Mouse (Mus musculus) megakaryocyte-erythroid progenitor cell, adult 5-6 weeks (primary cell): ENCODE results near the gene Csdc2. TPM values are rescaled to one million over a fixed set of nuclear protein-coding genes. Genes with fewer than 3 reads are reported as not detected.
A peak's percentile ranks its signal among the peaks of the same experiment; 100 is the strongest.
"Not testable (repeated sequence)": the region's sequence is repeated elsewhere in the genome, so short reads cannot be mapped to it uniquely, and the experiment has no call there.

Experiments used
- ATAC-seq: replicated peaks from 2 replicates; pipeline ENCODE4 v1.8.0; 2016; ENCODE audit warnings: mild to moderate bottlenecking, inconsistent platforms; ENCODE audit not compliant: severe bottlenecking, poor library complexity, low FRiP score, low TSS enrichment
- total RNA-seq, 2 experiments: library from RNA; stranded (forward) in 1 of 2; stranded (reverse) in 1 of 2; fragments of 200-1000, 215-1000 nt in 1 of 2; fragments of >200 nt in 1 of 2; fragmentation: Nextera tagmentation in 1 of 2; gene quantifications; 2 replicates each; pipeline ENCODE4 v1.2.3; 2014 to 2017

Gene Csdc2
- total RNA-seq (2014; fragmentation: Nextera tagmentation) = not detected in 2 replicates
- not detected in 2 replicates for total RNA-seq (2017)

- no peak for ATAC-seq
These were observed at the start of gene Csdc2 for GRCm38 (mm10) chr15:81936679-81937078. Gene Csdc2 (plus strand): TSS chr15:81936759.

- ATAC-seq = no peak
These were observed 49.6 kb upstream of the Csdc2 start for GRCm38 (mm10) chr15:81886795-81887550.

- ATAC-seq = no peak
These were observed 47.4 kb upstream of the Csdc2 start for GRCm38 (mm10) chr15:81889175-81889574.

GRCm38 (mm10) chr15:81891140-81891802 is 45.3 kb upstream of the Csdc2 start:
- ATAC-seq = no peak

GRCm38 (mm10) chr15:81891822-81892580 is 44.6 kb upstream of the Csdc2 start:
- no peak for ATAC-seq

- ATAC-seq = no peak
These were observed 42.6 kb upstream of the Csdc2 start for GRCm38 (mm10) chr15:81894002-81894401.

- no peak for ATAC-seq
These were observed 40.2 kb upstream of the Csdc2 start for GRCm38 (mm10) chr15:81896407-81896806.

GRCm38 (mm10) chr15:81897607-81898285 is 38.8 kb upstream of the Csdc2 start:
- ATAC-seq = no peak

GRCm38 (mm10) chr15:81898751-81899150 is 37.8 kb upstream of the Csdc2 start:
- no peak for ATAC-seq

- peak; percentile 23; the same call in 1 of the 2 replicates for ATAC-seq
These were observed 31.6 kb upstream of the Csdc2 start for GRCm38 (mm10) chr15:81904939-81905338.

GRCm38 (mm10) chr15:81907953-81908352 is 28.6 kb upstream of the Csdc2 start:
- ATAC-seq = no peak

- ATAC-seq = not testable (repeated sequence)
These were observed 27.8 kb upstream of the Csdc2 start for GRCm38 (mm10) chr15:81908767-81909166.

GRCm38 (mm10) chr15:81912498-81912897 is 24.1 kb upstream of the Csdc2 start:
- ATAC-seq = no peak

- ATAC-seq = peak; percentile 72
These were observed 21.9 kb upstream of the Csdc2 start for GRCm38 (mm10) chr15:81914668-81915067.

- no peak for ATAC-seq
These were observed 20.9 kb upstream of the Csdc2 start for GRCm38 (mm10) chr15:81915663-81916062.

GRCm38 (mm10) chr15:81917201-81917600 is 19.4 kb upstream of the Csdc2 start:
- no peak for ATAC-seq

GRCm38 (mm10) chr15:81917621-81918463 is 18.7 kb upstream of the Csdc2 start:
- peak; percentile 53 for ATAC-seq

GRCm38 (mm10) chr15:81919062-81919461 is 17.5 kb upstream of the Csdc2 start:
- ATAC-seq = no peak
